Mouse (Mus musculus) midbrain, embryonic 11.5 days (tissue): ENCODE results near the gene Borcs7. TPM values are rescaled to one million over a fixed set of nuclear protein-coding genes. Genes with fewer than 3 reads are reported as not detected.
A peak's percentile ranks its signal among the peaks of the same experiment; 100 is the strongest.

Experiments used
- ATAC-seq: fragments of 200-750 bp; cut with Nextera tagmentation; 2 replicates; pipeline ENCODE4 v1.8.0; 2017; ENCODE audit warnings: moderate TSS enrichment, moderate library complexity; ENCODE audit not compliant: low FRiP score
- DNase-seq: peaks from one replicate; pipeline ENCODE4 v3.0.0; 2015; ENCODE audit warnings: low spot score; ENCODE audit errors: missing footprints
- H3K27ac ChIP-seq: fragments of 300-500 bp; sonication (generic); 2 replicates; pipeline ENCODE4 v1.5.1; 2014; ENCODE audit warnings: low read depth, low read length
- H3K27me3 ChIP-seq: fragments of 300-500 bp; sonication (generic); 2 replicates; pipeline ENCODE4 v1.6.1; 2014; ENCODE audit warnings: mild to moderate bottlenecking, low read length, moderate library complexity, mixed read lengths; ENCODE audit not compliant: control insufficient read depth, insufficient read depth
- H3K36me3 ChIP-seq: fragments of 300-500 bp; sonication (generic); 2 replicates; pipeline ENCODE4 v1.6.1; 2014; ENCODE audit warnings: mild to moderate bottlenecking, low read length, moderate library complexity, mixed read lengths; ENCODE audit not compliant: control insufficient read depth, insufficient read depth
- H3K4me1 ChIP-seq: fragments of 300-500 bp; sonication (generic); 2 replicates; pipeline ENCODE4 v1.6.1; 2014; ENCODE audit warnings: low read length; ENCODE audit not compliant: control insufficient read depth, insufficient read depth
- H3K4me2 ChIP-seq: fragments of 300-500 bp; sonication (generic); 2 replicates; pipeline ENCODE4 v1.6.1; 2014; ENCODE audit warnings: mild to moderate bottlenecking, moderate library complexity
- H3K4me3 ChIP-seq: fragments of 300-500 bp; sonication (generic); 2 replicates; pipeline ENCODE4 v1.5.1; 2014; ENCODE audit warnings: low read depth, low read length
- H3K9ac ChIP-seq: fragments of 300-500 bp; sonication (generic); 2 replicates; pipeline ENCODE4 v1.6.1; 2014; ENCODE audit warnings: low read length
- H3K9me3 ChIP-seq: fragments of 300-500 bp; sonication (generic); 2 replicates; pipeline ENCODE4 v1.6.1; 2016; ENCODE audit warnings: low read length; ENCODE audit not compliant: control insufficient read depth
- WGBS: fragments of 180-500 bp; shearing (Covaris S2); extraction: QIAGEN DNeasy Blood & Tissue Kit; methylation state at CpG from one replicate; pipeline ENCODE4 v1.1.7; 2014; 5-methylcytosine and 5-hydroxymethylcytosine counted together
- polyA plus RNA-seq: library from polyadenylated mRNA; unstranded; fragments of >200 nt; fragmentation: Nextera tagmentation; extraction: Ambion mirVana; gene quantifications from 2 replicates; pipeline ENCODE4 v1.2.1, GENCODE M21; 2014

The Borcs7 gene
- polyA plus RNA-seq, 1 experiment from 2014 or later: 15.3 TPM

DNA sequence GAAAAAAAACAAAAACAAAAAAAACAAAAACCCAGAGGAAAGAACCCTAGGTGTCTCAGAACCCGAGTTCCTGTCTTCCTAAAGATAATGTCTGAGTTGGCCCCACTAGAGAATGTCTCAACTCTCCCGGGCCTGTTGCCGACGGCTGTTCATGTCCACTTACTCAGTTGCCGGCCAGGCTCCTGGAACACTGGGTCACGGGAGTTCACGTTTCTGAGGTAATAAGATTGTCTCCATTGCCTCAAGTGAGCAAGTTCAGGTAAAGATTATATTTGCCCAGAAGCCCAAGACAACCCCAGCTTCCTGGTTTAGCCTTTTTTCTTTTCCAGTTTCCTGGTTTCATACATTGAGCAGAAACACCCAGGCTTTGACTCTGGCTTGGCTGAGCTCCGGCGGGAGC lies 30.9 kb upstream of the Borcs7 start:
- WGBS: 86% methylated on average over 9 of the region's 9 CpGs
- H3K4me1 ChIP-seq: no peaks in the 10 kb centered on the region

DNA sequence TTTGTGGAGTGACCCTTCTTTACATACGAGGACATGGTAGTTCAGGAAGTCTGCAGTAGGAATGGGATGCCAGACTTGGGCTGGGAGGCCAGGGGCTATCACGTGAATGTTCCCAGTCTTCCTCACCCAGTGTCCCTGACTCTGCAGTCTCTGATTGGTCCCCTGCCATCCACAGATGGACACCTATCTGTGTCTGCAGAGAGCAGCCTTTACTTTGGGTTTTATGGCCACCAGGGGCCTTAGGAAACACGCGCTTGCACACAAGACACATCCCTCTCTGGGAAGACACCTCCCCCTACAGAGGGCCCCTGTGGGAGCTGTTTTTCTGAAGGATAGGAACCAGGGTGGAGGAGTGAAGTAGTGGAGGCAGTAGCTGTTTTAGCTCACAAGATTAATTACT lies 28.2 kb upstream of the Borcs7 start:
- DNase-seq: no peak
- Histone ChIP-seq H3K4me1 (peaks cover 4% of the 10 kb centered on the region; the same call in 1 of the 2 replicates), H3K27ac (no peak overlapping the region), H3K27me3 (no peaks in the 10 kb centered on the region), H3K4me2 (no peak overlapping the region), H3K4me3 (no peak overlapping the region), H3K9ac (no peak overlapping the region), H3K36me3 (no peaks in the 10 kb centered on the region; the same call in 1 of the 2 replicates), H3K9me3 (no peaks in the 10 kb centered on the region)
- 70% methylated on average over 4 of the region's 4 CpGs for WGBS
- no peak for ATAC-seq

More for the DNA sequence above, 30.9 kb upstream of the Borcs7 start:
- Histone ChIP-seq H3K9me3 (no peaks in the 10 kb centered on the region), H3K9ac (no peak overlapping the region), H3K36me3 (peaks cover 16% of the 10 kb centered on the region), H3K27me3 (no peaks in the 10 kb centered on the region), H3K27ac (no peak overlapping the region), H3K4me3 (no peak overlapping the region), H3K4me2 (no peak overlapping the region)
- no peak for DNase-seq
- no peak for ATAC-seq

DNA sequence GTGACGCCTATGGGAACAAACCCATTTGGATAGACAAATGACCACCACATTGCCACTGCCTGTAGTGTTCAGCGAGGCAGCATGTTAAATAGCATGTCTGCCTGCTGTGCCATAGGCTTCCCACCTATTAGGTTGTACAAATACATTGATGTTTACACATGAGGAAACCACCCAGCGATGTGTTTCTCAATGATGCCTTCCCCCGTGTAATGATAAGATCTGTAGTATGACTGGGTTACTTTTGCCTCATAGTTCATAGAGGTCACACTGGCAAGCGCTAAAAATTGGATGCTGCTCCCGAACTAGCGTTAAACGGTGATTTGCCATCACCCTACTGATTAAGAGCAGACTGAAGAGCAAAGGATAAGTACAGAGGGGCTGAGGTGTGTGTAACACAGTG lies 27.5 kb upstream of the Borcs7 start:
- no peaks in the 10 kb centered on the region for H3K36me3 ChIP-seq
- no peak for ATAC-seq

GRCm38 (mm10) chr19:46662784-46663183 lies 26.9 kb upstream of the Borcs7 start:
- ATAC-seq: no peak

More for the DNA sequence above, 27.5 kb upstream of the Borcs7 start:
- Histone ChIP-seq H3K4me1 (peaks cover 4% of the 10 kb centered on the region; the same call in 1 of the 2 replicates), H3K4me2 (no peak overlapping the region), H3K27me3 (no peaks in the 10 kb centered on the region), H3K4me3 (no peak overlapping the region), H3K27ac (no peak overlapping the region), H3K9ac (no peak overlapping the region), H3K9me3 (no peaks in the 10 kb centered on the region)
- no peak for DNase-seq
- WGBS: 84% methylated on average over 8 of the region's 8 CpGs

GRCm38 (mm10) chr19:46665474-46665873 lies 24.2 kb upstream of the Borcs7 start:
- Histone ChIP-seq H3K36me3 (no peaks in the 10 kb centered on the region), H3K27ac (no peak overlapping the region), H3K9ac (no peak overlapping the region), H3K4me2 (no peak overlapping the region), H3K27me3 (no peaks in the 10 kb centered on the region), H3K4me3 (no peak overlapping the region), H3K4me1 (peaks cover 4% of the 10 kb centered on the region; the same call in 1 of the 2 replicates), H3K9me3 (no peaks in the 10 kb centered on the region)
- ATAC-seq (peak; percentile 52; the same call in 1 of the 2 replicates), DNase-seq (peak; percentile 93)
- 58% methylated on average over 7 of the region's 7 CpGs for WGBS

More at GRCm38 (mm10) chr19:46662784-46663183, 26.9 kb upstream of the Borcs7 start:
- Histone ChIP-seq H3K36me3 (no peaks in the 10 kb centered on the region), H3K4me3 (no peak overlapping the region), H3K27ac (no peak overlapping the region), H3K27me3 (no peaks in the 10 kb centered on the region), H3K9ac (no peak overlapping the region), H3K9me3 (no peaks in the 10 kb centered on the region), H3K4me2 (no peak overlapping the region), H3K4me1 (peaks cover 4% of the 10 kb centered on the region; the same call in 1 of the 2 replicates)
- WGBS: 84% methylated on average over 6 of the region's 6 CpGs
- DNase-seq: peak; percentile 78

- no peak overlapping the region for H3K4me3 ChIP-seq
- H3K27me3 ChIP-seq: no peaks in the 10 kb centered on the region; the same call in 1 of the 2 replicates
- no peaks in the 10 kb centered on the region for H3K36me3 ChIP-seq
- DNase-seq (peak; percentile 72), ATAC-seq (no peak)
- H3K4me2 ChIP-seq: no peak overlapping the region
- no peaks in the 10 kb centered on the region for H3K9me3 ChIP-seq
- H3K4me1 ChIP-seq: peaks cover 4% of the 10 kb centered on the region; the same call in 1 of the 2 replicates
- no peak overlapping the region for H3K27ac ChIP-seq
- H3K9ac ChIP-seq: no peak overlapping the region
- WGBS: 72% methylated on average over 11 of the region's 11 CpGs
These were observed 22.4 kb upstream of the Borcs7 start for GRCm38 (mm10) chr19:46667300-46667699.

DNA sequence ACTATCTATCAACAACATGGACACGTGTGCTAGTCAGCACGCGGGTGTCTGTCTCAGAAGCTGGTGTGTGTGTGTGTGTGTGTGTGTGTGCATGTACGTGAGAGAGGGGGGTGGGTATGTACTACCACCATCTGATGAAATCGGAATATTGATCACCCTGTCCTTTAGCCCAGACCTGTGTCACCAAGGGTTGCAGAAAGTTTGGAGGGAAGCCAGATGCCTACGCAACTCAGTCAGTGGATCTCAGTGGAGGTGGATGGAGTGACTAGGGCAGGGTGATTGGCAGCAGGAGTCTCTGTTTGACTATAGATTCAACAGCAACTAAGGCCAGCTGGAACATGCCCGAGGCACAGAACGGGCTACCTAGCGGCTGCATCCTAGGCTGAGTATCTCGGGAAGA lies 21.4 kb upstream of the Borcs7 start:
- ATAC-seq (no peak), DNase-seq (peak; percentile 47)
- H3K36me3 ChIP-seq: no peaks in the 10 kb centered on the region
- 93% methylated on average over 10 of the region's 10 CpGs for WGBS
- H3K9ac ChIP-seq: no peak overlapping the region
- no peaks in the 10 kb centered on the region; the same call in 1 of the 2 replicates for H3K27me3 ChIP-seq
- H3K4me2 ChIP-seq: no peak overlapping the region
- H3K27ac ChIP-seq: no peak overlapping the region
- peaks cover 4% of the 10 kb centered on the region; the same call in 1 of the 2 replicates for H3K4me1 ChIP-seq
- no peaks in the 10 kb centered on the region for H3K9me3 ChIP-seq
- no peak overlapping the region for H3K4me3 ChIP-seq

DNA sequence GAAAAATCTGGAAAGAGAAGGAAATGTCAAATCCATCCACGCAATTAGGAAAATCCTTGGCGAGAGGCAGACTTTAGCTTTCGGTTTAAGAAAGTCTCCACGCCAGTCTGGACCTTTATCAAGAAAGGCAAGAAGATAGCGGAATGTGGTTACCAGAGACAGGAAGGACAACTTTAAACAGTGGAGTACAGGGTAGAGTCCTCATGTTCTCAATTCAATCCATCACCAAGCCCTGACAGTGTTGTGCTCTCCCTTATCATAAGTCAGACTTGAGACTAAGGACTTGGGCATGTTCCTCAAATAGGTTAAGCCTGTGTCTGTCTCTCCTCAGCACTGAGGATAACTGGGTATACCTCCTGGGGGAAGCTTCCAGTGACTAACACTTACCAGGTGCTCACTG lies 19.9 kb upstream of the Borcs7 start:
- ATAC-seq (no peak), DNase-seq (no peak)
- Histone ChIP-seq H3K4me2 (no peak overlapping the region), H3K4me1 (peaks cover 4% of the 10 kb centered on the region; the same call in 1 of the 2 replicates), H3K27ac (no peak overlapping the region), H3K4me3 (no peak overlapping the region), H3K27me3 (no peaks in the 10 kb centered on the region; the same call in 1 of the 2 replicates), H3K9me3 (no peaks in the 10 kb centered on the region), H3K9ac (no peak overlapping the region), H3K36me3 (no peaks in the 10 kb centered on the region)
- 91% methylated on average over 5 of the region's 5 CpGs for WGBS

DNA sequence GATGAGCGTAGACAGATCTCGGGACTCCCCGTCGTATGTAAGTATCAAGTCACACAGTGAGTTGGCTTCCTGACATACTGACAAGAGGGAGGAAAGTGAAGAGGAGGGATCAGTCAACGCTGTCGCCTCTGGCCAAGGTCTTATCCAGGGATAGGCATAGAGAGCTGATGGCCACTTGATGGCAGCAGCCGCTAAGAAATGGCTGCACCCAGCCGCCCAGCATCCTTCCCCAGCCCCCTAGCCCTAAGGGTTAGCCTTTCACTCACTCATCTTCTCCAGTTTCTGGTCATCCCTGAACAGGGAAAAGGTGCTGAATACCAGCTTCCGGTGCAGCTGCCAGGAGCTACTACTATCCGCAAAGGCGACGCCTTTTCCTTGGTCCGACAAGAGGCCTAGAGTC lies 19.0 kb upstream of the Borcs7 start:
- no peak overlapping the region for H3K27ac ChIP-seq
- H3K4me3 ChIP-seq: no peak overlapping the region
- peak; percentile 58 for ATAC-seq
- H3K9ac ChIP-seq: no peak overlapping the region
- H3K36me3 ChIP-seq: no peaks in the 10 kb centered on the region
- whole genome bisulfite sequencing: 26% methylated on average over 13 of the region's 13 CpGs
- no peak overlapping the region for H3K4me2 ChIP-seq
- peaks cover under 1% of the 10 kb centered on the region; the same call in 1 of the 2 replicates for H3K4me1 ChIP-seq
- no peaks in the 10 kb centered on the region; the same call in 1 of the 2 replicates for H3K27me3 ChIP-seq
- H3K9me3 ChIP-seq: no peaks in the 10 kb centered on the region
- peak; percentile 92 for DNase-seq
